Mouse (Mus musculus) stomach, embryonic 15.5 days (tissue): Measurements from ENCODE around the gene Hsp90aa1. TPM values are rescaled to one million over a fixed set of nuclear protein-coding genes. Genes with fewer than 3 reads are reported as not detected.
"Not testable (repeated sequence)": the region's sequence is repeated elsewhere in the genome, so short reads cannot be mapped to it uniquely, and the experiment has no call there.

ENCODE experiments used
- ATAC-seq: fragments of 200-750 bp; cut with Nextera tagmentation; 2 replicates; pipeline ENCODE4 v1.8.0; 2017; ENCODE audit warnings: low read depth, moderate number of reproducible peaks, moderate TSS enrichment; ENCODE audit not compliant: insufficient read depth, low FRiP score
- H3K27ac ChIP-seq: fragments of 300-500 bp; sonication (generic); 2 replicates; pipeline ENCODE4 v1.5.1; 2015; ENCODE audit warnings: mild to moderate bottlenecking, inconsistent platforms
- H3K27me3 ChIP-seq: fragments of 300-500 bp; sonication (generic); replicated peaks from 2 replicates; pipeline ENCODE4 v1.6.1; 2015; ENCODE audit warnings: inconsistent platforms
- H3K36me3 ChIP-seq: fragments of 300-500 bp; sonication (generic); 2 replicates; pipeline ENCODE4 v1.6.1; 2015; ENCODE audit warnings: inconsistent platforms
- H3K4me1 ChIP-seq: fragments of 300-500 bp; sonication (generic); 2 replicates; pipeline ENCODE4 v1.6.1; 2015; ENCODE audit warnings: inconsistent platforms
- H3K4me2 ChIP-seq: fragments of 300-500 bp; sonication (generic); 2 replicates; pipeline ENCODE4 v1.6.1; 2015; ENCODE audit warnings: mild to moderate bottlenecking, inconsistent platforms
- H3K4me3 ChIP-seq: fragments of 300-500 bp; sonication (generic); replicated peaks from 2 replicates; pipeline ENCODE4 v1.5.1; 2015; ENCODE audit warnings: inconsistent platforms
- H3K9ac ChIP-seq: fragments of 300-500 bp; sonication (generic); 2 replicates; pipeline ENCODE4 v1.6.1; 2015; ENCODE audit warnings: inconsistent platforms
- H3K9me3 ChIP-seq: fragments of 300-500 bp; sonication (generic); 2 replicates; pipeline ENCODE4 v1.6.1; 2016; ENCODE audit warnings: inconsistent platforms
- WGBS: fragments of 180-500 bp; shearing (Covaris S2); methylation state at CpG from one replicate; pipeline ENCODE4 v1.1.7; 2015; 5-methylcytosine and 5-hydroxymethylcytosine counted together
- polyA plus RNA-seq: library from polyadenylated mRNA; unstranded; fragments of >200 nt; fragmentation: Nextera tagmentation; extraction: Ambion mirVana; gene quantifications from 2 replicates; pipeline ENCODE4 v1.2.1, GENCODE M21; 2015

The Hsp90aa1 gene
- polyA plus RNA-seq, 1 experiment from 2014 or later: 840 TPM

GRCm38 (mm10) chr12:110697457-110697856 lies 5.1 kb downstream of the Hsp90aa1 start:
- WGBS: 65% methylated on average over 5 of the region's 5 CpGs
- H3K4me3 ChIP-seq: no peak overlapping the region
- no peak for ATAC-seq

GRCm38 (mm10) chr12:110696975-110697400 lies 5.5 kb downstream of the Hsp90aa1 start:
- Histone ChIP-seq H3K4me1 (peaks cover 23% of the 10 kb centered on the region), H3K27ac (peak overlapping the region; percentile 93)

More at GRCm38 (mm10) chr12:110697457-110697856, 5.1 kb downstream of the Hsp90aa1 start:
- no peak overlapping the region for H3K4me2 ChIP-seq
- H3K9me3 ChIP-seq: no peaks in the 10 kb centered on the region
- no peak overlapping the region for H3K9ac ChIP-seq
- peaks cover 9% of the 10 kb centered on the region for H3K36me3 ChIP-seq
- no peaks in the 10 kb centered on the region for H3K27me3 ChIP-seq
- peaks cover 23% of the 10 kb centered on the region for H3K4me1 ChIP-seq
- H3K27ac ChIP-seq: peak overlapping the region; percentile 49; the same call in 1 of the 2 replicates

GRCm38 (mm10) chr12:110696173-110696974 lies 6.2 kb downstream of the Hsp90aa1 start:
- peak overlapping the region; percentile 93 for H3K27ac ChIP-seq
- peaks cover 23% of the 10 kb centered on the region for H3K4me1 ChIP-seq
- H3K4me2 ChIP-seq: peak overlapping the region; percentile 83
- peaks cover 14% of the 10 kb centered on the region for H3K36me3 ChIP-seq
- H3K9ac ChIP-seq: peak overlapping the region; percentile 99
- peak; percentile 94 for ATAC-seq
- H3K9me3 ChIP-seq: no peaks in the 10 kb centered on the region
- WGBS: under 1% methylated on average over 89 of the region's 89 CpGs
- H3K27me3 ChIP-seq: no peaks in the 10 kb centered on the region
- peak overlapping the region; percentile 100 for H3K4me3 ChIP-seq

More at GRCm38 (mm10) chr12:110696975-110697400, 5.5 kb downstream of the Hsp90aa1 start:
- Histone ChIP-seq H3K9me3 (no peaks in the 10 kb centered on the region), H3K9ac (peak overlapping the region; percentile 80; the same call in 1 of the 2 replicates), H3K27me3 (no peaks in the 10 kb centered on the region), H3K4me2 (peak overlapping the region; percentile 83), H3K4me3 (peak overlapping the region; percentile 100), H3K36me3 (peaks cover 9% of the 10 kb centered on the region)
- 43% methylated on average over 9 of the region's 9 CpGs for WGBS
- no peak for ATAC-seq

- WGBS: under 1% methylated on average over 54 of the region's 55 CpGs
- Histone ChIP-seq H3K27ac (peak overlapping the region; percentile 93), H3K27me3 (no peaks in the 10 kb centered on the region), H3K4me2 (peak overlapping the region; percentile 54), H3K4me1 (peaks cover 20% of the 10 kb centered on the region), H3K36me3 (peaks cover 15% of the 10 kb centered on the region), H3K4me3 (peak overlapping the region; percentile 100), H3K9me3 (no peaks in the 10 kb centered on the region), H3K9ac (peak overlapping the region; percentile 99)
- peak; percentile 28 for ATAC-seq
Measured at GRCm38 (mm10) chr12:110695676-110696171, 6.8 kb downstream of the Hsp90aa1 start.

GRCm38 (mm10) chr12:110693378-110693777 lies 9.2 kb downstream of the Hsp90aa1 start:
- H3K9ac ChIP-seq, H3K4me3 ChIP-seq, H3K27me3 ChIP-seq, H3K27ac ChIP-seq, H3K9me3 ChIP-seq, H3K4me2 ChIP-seq, ATAC-seq: not testable (repeated sequence)
- Histone ChIP-seq H3K36me3 (peaks cover 30% of the 10 kb centered on the region), H3K4me1 (peaks cover 16% of the 10 kb centered on the region)
- 55% methylated on average over 5 of the region's 5 CpGs for WGBS

GRCm38 (mm10) chr12:110689919-110690643 lies 12.4 kb downstream of the Hsp90aa1 start:
- H3K4me1 ChIP-seq: peaks cover 15% of the 10 kb centered on the region; the same call in 1 of the 2 replicates
- no peak overlapping the region for H3K4me3 ChIP-seq
- H3K36me3 ChIP-seq: peaks cover 30% of the 10 kb centered on the region
- no peak overlapping the region for H3K4me2 ChIP-seq
- H3K27me3 ChIP-seq: no peaks in the 10 kb centered on the region
- ATAC-seq: no peak
- H3K9me3 ChIP-seq: no peaks in the 10 kb centered on the region
- 88% methylated on average over 6 of the region's 6 CpGs for WGBS
- no peak overlapping the region for H3K27ac ChIP-seq
- no peak overlapping the region for H3K9ac ChIP-seq

- not testable (repeated sequence) for H3K4me2 ChIP-seq, H3K9me3 ChIP-seq, ATAC-seq, H3K4me1 ChIP-seq, H3K27me3 ChIP-seq, H3K4me3 ChIP-seq, H3K9ac ChIP-seq
- Histone ChIP-seq H3K36me3 (peaks cover 25% of the 10 kb centered on the region), H3K27ac (peak overlapping the region; percentile 80; the same call in 1 of the 2 replicates)
- WGBS: 94% methylated on average over 3 of the region's 3 CpGs
Measured at GRCm38 (mm10) chr12:110688921-110689320, 13.6 kb downstream of the Hsp90aa1 start.

GRCm38 (mm10) chr12:110687894-110688734 lies 14.4 kb downstream of the Hsp90aa1 start:
- peaks cover 25% of the 10 kb centered on the region for H3K36me3 ChIP-seq
- ATAC-seq: peak; percentile 88
- 51% methylated on average over 12 of the region's 12 CpGs for WGBS

GRCm38 (mm10) chr12:110683580-110683979 lies 18.9 kb downstream of the Hsp90aa1 start:
- no peak overlapping the region for H3K4me3 ChIP-seq
- H3K9me3 ChIP-seq: no peaks in the 10 kb centered on the region
- H3K4me1 ChIP-seq: peaks cover 5% of the 10 kb centered on the region; the same call in 1 of the 2 replicates
- H3K4me2 ChIP-seq: no peak overlapping the region
- no peak for ATAC-seq
- H3K27me3 ChIP-seq: no peaks in the 10 kb centered on the region
- no peak overlapping the region for H3K9ac ChIP-seq
- H3K36me3 ChIP-seq: no peaks in the 10 kb centered on the region
- no CpG with 5 or more reads among the region's 1 CpGs for whole genome bisulfite sequencing
- H3K27ac ChIP-seq: no peak overlapping the region

More at GRCm38 (mm10) chr12:110687894-110688734, 14.4 kb downstream of the Hsp90aa1 start:
- Histone ChIP-seq H3K4me3 (no peak overlapping the region), H3K9ac (no peak overlapping the region), H3K4me1 (peaks cover 7% of the 10 kb centered on the region; the same call in 1 of the 2 replicates), H3K4me2 (no peak overlapping the region), H3K27ac (peak overlapping the region; percentile 80), H3K27me3 (no peaks in the 10 kb centered on the region), H3K9me3 (no peaks in the 10 kb centered on the region)

GRCm38 (mm10) chr12:110682561-110683299 lies 19.8 kb downstream of the Hsp90aa1 start, which contains the start of gene 1700001K19Rik:
Gene 1700001K19Rik (minus strand): TSS chr12:110682619.
- Histone ChIP-seq H3K36me3 (no peaks in the 10 kb centered on the region), H3K9me3 (no peaks in the 10 kb centered on the region), H3K27ac (0 out of 2 replicates have a peak within 1 kb of the TSS, but pooled peaks have one; percentile 18), H3K9ac (no peak within 1 kb of the TSS), H3K4me3 (no peak within 1 kb of the TSS), H3K27me3 (no peaks in the 10 kb centered on the region), H3K4me1 (peaks cover 3% of the 10 kb centered on the region; the same call in 1 of the 2 replicates), H3K4me2 (no peak within 1 kb of the TSS)
- 68% methylated on average over 9 of the region's 9 CpGs for WGBS
- no peak for ATAC-seq
